Mouse (Mus musculus): ENCODE results near the gene Tmod2.

DNA sequence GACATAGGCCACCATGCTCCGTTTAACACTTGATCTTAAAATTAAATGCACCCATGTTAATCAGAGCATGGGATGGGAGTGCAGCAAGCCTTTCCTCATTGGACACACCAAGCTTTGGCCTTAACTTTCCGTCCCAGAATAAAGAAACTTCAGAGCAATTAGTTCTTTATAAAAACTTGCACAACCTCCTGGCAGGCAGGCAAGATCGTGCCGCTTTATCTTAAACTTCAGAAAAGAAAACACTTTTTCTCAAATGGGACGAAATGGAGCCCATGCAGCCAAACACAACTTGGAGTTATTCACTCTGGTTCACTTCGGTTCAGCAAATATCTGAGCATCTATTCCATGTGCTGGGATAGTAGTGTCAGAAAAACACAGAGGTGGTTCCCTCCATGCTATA lies 31.8 kb downstream of the Tmod2 start:
- TF ChIP-seq CTCF (IDR thresholded peaks at IDR 0.05; ENCODE audit: low read depth) (no peak), EP300 (optimal IDR thresholded peaks at IDR 0.05) (no peak)

Data from stomach, postnatal 0 days (tissue).